11 mouse cellular contexts compared by ENCODE assay signal in genomic region chr6:51723053-51723452, GRCm38 (mm10).
A peak's percentile ranks its signal among the peaks of the same experiment; 100 is the strongest.
DNase-seq lines count a peak whose midpoint lies in the region; ATAC-seq and TF ChIP-seq lines count a peak whose summit lies in the region.
"Had no signal": no experiment of that assay in that cellular context is flagged by ENCODE, and none has a peak within 500 bp of the region (broad histone marks: within the 10 kb centered on the region; RNA-seq: fewer than 3 reads in every experiment).

No protein-coding gene starts in this region.

- TF ChIP-seq POLR2A in brain, embryonic 14.5 days (IDR thresholded peaks at IDR 0.05; ENCODE audit: borderline replicate concordance, extremely low read depth, insufficient read depth, insufficient read length, poor library complexity, severe bottlenecking), result no peak

- H3K27ac ChIP-seq in forebrain, embryonic 14.5 days (ENCODE audit: low read depth, low read length), result no peak overlapping the region
- H3K27ac ChIP-seq in forebrain, embryonic 10.5 days, result no peak overlapping the region
- no peak overlapping the region for H3K27ac ChIP-seq in left cerebral cortex, adult 2 months
- H3K27ac ChIP-seq in lung, postnatal 0 days (ENCODE audit: low read length), result no peak overlapping the region

- no peak for ATAC-seq in forebrain, embryonic 14.5 days
- no peak for ATAC-seq in lung, postnatal 0 days
- ATAC-seq: inflammation-experienced regulatory T-cells, adult 6 months had no signal

- intact Hi-C loops in left cerebral cortex, adult 2 months (cut with DNase I), result loop anchor here (2.0 to 5.0 kb wide), 2 partner anchors 111 to 136 kb away; no protein-coding TSS in a partner anchor
- intact Hi-C loops in left cerebral cortex, postnatal 4 days (cut with DNase I), result no loop called here

- WGBS in forebrain, embryonic 14.5 days, result 50% methylated on average over 4 of the region's 4 CpGs
- WGBS in forebrain, embryonic 10.5 days, result 52% methylated on average over 4 of the region's 4 CpGs
- WGBS in lung, postnatal 0 days, result 28% methylated on average over 4 of the region's 4 CpGs

- H3K4me3 ChIP-seq in forebrain, embryonic 14.5 days (ENCODE audit: low read depth, low read length), result no peak overlapping the region
- H3K4me3 ChIP-seq in forebrain, embryonic 10.5 days, result no peak overlapping the region
- H3K4me3 ChIP-seq in left cerebral cortex, adult 2 months, result no peak overlapping the region
- no peak overlapping the region for H3K4me3 ChIP-seq in lung, postnatal 0 days (ENCODE audit: low read depth, low read length)
- H3K4me3 ChIP-seq: heart, embryonic 12.5 days had no signal

- TF ChIP-seq CTCF in left cerebral cortex, adult 2 months (IDR thresholded peaks at IDR 0.05), result peak; percentile 59
- TF ChIP-seq CTCF in brain, embryonic 14.5 days (IDR thresholded peaks at IDR 0.05; ENCODE audit: borderline replicate concordance, extremely low read depth, insufficient read depth, insufficient read length), result peak; percentile 42; the same call in 1 of the 2 replicates
- peak; percentile 63 for TF ChIP-seq CTCF in lung, postnatal 0 days (IDR thresholded peaks at IDR 0.05)

- H3K9ac ChIP-seq in forebrain, embryonic 14.5 days (ENCODE audit: low read length), result no peak overlapping the region
- no peak overlapping the region for H3K9ac ChIP-seq in lung, postnatal 0 days (replicated peaks; ENCODE audit: low read depth)
- H3K9ac ChIP-seq: heart, embryonic 12.5 days had no signal

- no peak for TF ChIP-seq EP300 in lung, postnatal 0 days (IDR thresholded peaks at IDR 0.05)

- H3K36me3 ChIP-seq in forebrain, embryonic 14.5 days (ENCODE audit: control insufficient read depth, insufficient read depth, low read length), result no peaks in the 10 kb centered on the region
- H3K36me3 ChIP-seq in forebrain, embryonic 10.5 days (replicated peaks), result no peaks in the 10 kb centered on the region
- no peaks in the 10 kb centered on the region for H3K36me3 ChIP-seq in lung, postnatal 0 days (ENCODE audit: insufficient read depth, low read length)
- H3K36me3 ChIP-seq: heart, embryonic 12.5 days had no signal

- peak; percentile 36 for DNase-seq in forebrain, embryonic 14.5 days (ENCODE audit: low spot score)
- DNase-seq in forebrain, embryonic 10.5 days (ENCODE audit: extremely low spot score, low spot score), result no peak
- peak in 1 of 2 experiments; percentile 18 for DNase-seq in left cerebral cortex, adult 2 months (ENCODE audit: extremely low spot score in 1 of 2, low spot score in 2 of 2)
- no peak for DNase-seq in left cerebral cortex, postnatal 4 days
- DNase-seq in brain, embryonic 14.5 days (ENCODE audit: low read depth), result peak; percentile 56
- DNase-seq in lung, postnatal 0 days (ENCODE audit: low spot score), result peak; percentile 39
- DNase-seq in thymus, postnatal 4 days, result no peak
- no peak for DNase-seq in spleen, postnatal 10 days (ENCODE audit: low spot score in 2 of 2)
- DNase-seq: spleen, adult 18-20 months had no signal

- no peak overlapping the region for H3K4me2 ChIP-seq in forebrain, embryonic 14.5 days (ENCODE audit: low read length)
- no peak overlapping the region for H3K4me2 ChIP-seq in lung, postnatal 0 days (replicated peaks; ENCODE audit: low read depth, low read length)
- H3K4me2 ChIP-seq: heart, embryonic 12.5 days had no signal

- no peaks in the 10 kb centered on the region; the same call in 1 of the 2 replicates for H3K4me1 ChIP-seq in forebrain, embryonic 14.5 days (ENCODE audit: control insufficient read depth, insufficient read depth, low read length)
- H3K4me1 ChIP-seq in forebrain, embryonic 10.5 days, result no peaks in the 10 kb centered on the region
- no peaks in the 10 kb centered on the region; the same call in 1 of the 2 replicates for H3K4me1 ChIP-seq in lung, postnatal 0 days (ENCODE audit: insufficient read depth, low read depth, low read length)

- H3K27me3 ChIP-seq in forebrain, embryonic 14.5 days (replicated peaks; ENCODE audit: control insufficient read depth, insufficient read depth, low read length), result no peaks in the 10 kb centered on the region
- no peaks in the 10 kb centered on the region for H3K27me3 ChIP-seq in forebrain, embryonic 10.5 days (ENCODE audit: poor library complexity, severe bottlenecking)
- no peaks in the 10 kb centered on the region for H3K27me3 ChIP-seq in lung, postnatal 0 days (replicated peaks; ENCODE audit: insufficient read depth, low read length)
- H3K27me3 ChIP-seq: heart, embryonic 12.5 days had no signal

- H3K9me3 ChIP-seq in forebrain, embryonic 14.5 days (replicated peaks; ENCODE audit: control insufficient read depth, low read length), result no peaks in the 10 kb centered on the region
- no peaks in the 10 kb centered on the region for H3K9me3 ChIP-seq in forebrain, embryonic 10.5 days
- H3K9me3 ChIP-seq in lung, postnatal 0 days (ENCODE audit: low read length), result no peaks in the 10 kb centered on the region
- H3K9me3 ChIP-seq: heart, embryonic 12.5 days had no signal

Comparison
In these comparisons a context has a peak if more than half of its experiments do, and no peak if none do; other contexts are left out.
1. DNase-seq: peak in forebrain, embryonic 14.5 days (single experiment), brain, embryonic 14.5 days (single experiment) and lung, postnatal 0 days (single experiment); none in forebrain, embryonic 10.5 days (single experiment), left cerebral cortex, postnatal 4 days (single experiment), thymus, postnatal 4 days (single experiment) and spleen, postnatal 10 days (0 of 2).
2. Peak in every context shown above with its lines, with median percentiles within 50 percentile points of each other: CTCF ChIP-seq.